Mouse (Mus musculus): ENCODE measurements around the gene Comp.
A peak's percentile ranks its signal among the peaks of the same experiment; 100 is the strongest.

The Comp gene

GRCm38 (mm10) chr8:70352657-70353151 is 20.7 kb upstream of the Comp start:
- DNase-seq (ENCODE audit: low read depth), result no peak

GRCm38 (mm10) chr8:70353194-70353817 is 20.1 kb upstream of the Comp start, which contains the start of gene Upf1:
TSS of gene Upf1 (minus strand) at chr8:70353278.
- DNase-seq (ENCODE audit: low read depth), result peak; percentile 99

- no peak for DNase-seq (ENCODE audit: low read depth)
Measured at GRCm38 (mm10) chr8:70354004-70354403, 19.4 kb upstream of the Comp start.

- DNase-seq (ENCODE audit: low read depth), result peak; percentile 67
Measured at GRCm38 (mm10) chr8:70356111-70356510, 17.2 kb upstream of the Comp start.

- DNase-seq (ENCODE audit: low read depth), result no peak
Measured at GRCm38 (mm10) chr8:70359411-70359810, 13.9 kb upstream of the Comp start.

- no peak for DNase-seq (ENCODE audit: low read depth)
Measured at GRCm38 (mm10) chr8:70360769-70361168, 12.6 kb upstream of the Comp start.

- no peak for DNase-seq (ENCODE audit: low read depth)
Measured at GRCm38 (mm10) chr8:70361484-70362032, 11.8 kb upstream of the Comp start.

- no peak for DNase-seq (ENCODE audit: low read depth)
Measured at GRCm38 (mm10) chr8:70364066-70364465, 9.3 kb upstream of the Comp start.

- no peak for DNase-seq (ENCODE audit: low read depth)
Measured at GRCm38 (mm10) chr8:70366588-70366987, 6.8 kb upstream of the Comp start.

GRCm38 (mm10) chr8:70370476-70370875 is 2.9 kb upstream of the Comp start:
- DNase-seq (ENCODE audit: low read depth), result no peak

- no peak for DNase-seq (ENCODE audit: low read depth)
Measured at GRCm38 (mm10) chr8:70371951-70372350, 1.4 kb upstream of the Comp start.

GRCm38 (mm10) chr8:70374318-70374927 is 1.1 kb downstream of the Comp start:
- DNase-seq (ENCODE audit: low read depth), result peak; percentile 62

- no peak for DNase-seq (ENCODE audit: low read depth)
Measured at GRCm38 (mm10) chr8:70375212-70375859, 2.0 kb downstream of the Comp start.

- DNase-seq (ENCODE audit: low read depth), result no peak
Measured at GRCm38 (mm10) chr8:70376275-70376741, 3.0 kb downstream of the Comp start.

- no peak for DNase-seq (ENCODE audit: low read depth)
Measured at GRCm38 (mm10) chr8:70377049-70377448, 3.7 kb downstream of the Comp start.

GRCm38 (mm10) chr8:70380069-70380468 is 6.7 kb downstream of the Comp start:
- DNase-seq (ENCODE audit: low read depth), result no peak

GRCm38 (mm10) chr8:70383287-70383686 is 9.9 kb downstream of the Comp start:
- peak; percentile 57 for DNase-seq (ENCODE audit: low read depth)

- no peak for DNase-seq (ENCODE audit: low read depth)
Measured at GRCm38 (mm10) chr8:70389678-70390077, 16.3 kb downstream of the Comp start.

- no peak for DNase-seq (ENCODE audit: low read depth)
Measured at GRCm38 (mm10) chr8:70393087-70393486, 19.7 kb downstream of the Comp start.

- no peak for DNase-seq (ENCODE audit: low read depth)
Measured at GRCm38 (mm10) chr8:70394269-70394998, 21.1 kb downstream of the Comp start.

- DNase-seq (ENCODE audit: low read depth), result no peak
Measured at GRCm38 (mm10) chr8:70395649-70396048, 22.3 kb downstream of the Comp start.

GRCm38 (mm10) chr8:70396184-70396583 is 22.8 kb downstream of the Comp start:
- DNase-seq (ENCODE audit: low read depth), result no peak
